Mouse (Mus musculus): ENCODE results near the gene Ddx6. TPM values are rescaled to one million over a fixed set of nuclear protein-coding genes. Genes with fewer than 3 reads are reported as not detected.

The Ddx6 gene
- polyA plus RNA-seq, 1 experiment, result 48.4 TPM

DNA sequence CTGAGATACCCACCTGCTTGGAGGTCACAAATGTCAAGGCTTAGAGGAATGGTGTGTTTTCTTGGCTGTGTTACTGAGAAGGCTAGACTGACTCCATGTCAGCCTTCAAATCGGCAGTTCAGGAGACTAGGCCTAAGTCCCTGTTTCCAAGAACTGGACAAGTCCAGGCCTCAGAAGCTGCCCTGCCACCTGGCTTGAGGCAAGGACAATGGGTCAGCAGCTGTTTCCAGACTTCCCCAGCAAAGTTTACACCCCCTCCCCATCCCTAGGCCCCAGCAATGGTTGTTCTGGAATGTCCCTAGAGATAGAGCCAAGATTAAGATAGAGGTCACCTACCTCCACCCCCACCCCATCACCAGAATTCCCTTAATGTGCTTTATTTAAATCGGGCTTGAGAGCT, 7.0 kb upstream of the Ddx6 start:
- Histone ChIP-seq H3K27ac (ENCODE audit: control insufficient read depth, insufficient read depth, low read depth, low read length, poor library complexity) (no peak overlapping the region), H3K4me1 (ENCODE audit: control insufficient read depth, insufficient read depth, low read length) (no peaks in the 10 kb centered on the region), H3K4me3 (replicated peaks; ENCODE audit: control insufficient read depth, low read depth, low read length) (no peak overlapping the region)
- no peak for TF ChIP-seq POLR2A (IDR thresholded peaks at IDR 0.05; ENCODE audit: borderline replicate concordance, control insufficient read depth, low read depth, low read length)
- no peak for TF ChIP-seq CTCF (IDR thresholded peaks at IDR 0.05; ENCODE audit: control insufficient read depth, insufficient read depth, low read length)
- 88% methylated on average over 2 of the region's 2 CpGs for WGBS

DNA sequence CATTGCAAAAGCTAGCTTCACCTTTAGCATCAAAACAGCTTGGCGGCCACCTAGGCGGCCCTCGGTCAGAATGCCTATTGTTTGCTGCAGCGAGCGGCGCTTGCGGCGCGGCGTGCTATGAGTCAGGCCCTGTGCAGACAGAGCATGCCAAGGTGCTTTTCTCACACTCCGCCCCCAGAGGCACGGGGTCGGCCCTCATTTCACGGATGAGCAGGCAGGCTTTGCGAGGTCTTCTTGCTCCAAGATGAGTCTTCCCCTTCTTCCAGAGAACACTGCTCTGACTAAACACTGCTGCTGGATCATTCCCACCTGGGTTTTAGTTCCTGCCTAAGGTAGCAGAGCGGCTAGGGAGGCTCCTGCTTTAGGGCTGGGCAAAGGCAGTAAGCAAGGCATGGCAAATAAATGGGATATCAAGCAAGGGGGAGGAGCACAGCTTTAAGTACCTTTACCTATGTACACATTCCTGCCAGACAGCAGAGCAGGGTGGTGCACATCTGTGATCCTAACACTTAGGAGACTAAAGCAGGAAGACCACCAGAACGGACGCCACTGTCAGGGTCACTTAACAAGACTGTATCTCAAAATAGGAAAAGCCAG, 5.7 kb upstream of the Ddx6 start:
- Histone ChIP-seq H3K4me1 (ENCODE audit: control insufficient read depth, insufficient read depth, low read length) (no peaks in the 10 kb centered on the region; the same call in 1 of the 2 replicates), H3K27ac (ENCODE audit: control insufficient read depth, insufficient read depth, low read depth, low read length, poor library complexity) (0 out of 2 replicates have a peak overlapping the region, but pooled peaks have one; percentile 12), H3K4me3 (replicated peaks; ENCODE audit: control insufficient read depth, low read depth, low read length) (no peak overlapping the region)
- WGBS, result 67% methylated on average over 18 of the region's 18 CpGs
- TF ChIP-seq POLR2A (IDR thresholded peaks at IDR 0.05; ENCODE audit: borderline replicate concordance, control insufficient read depth, low read depth, low read length) (no peak), CTCF (IDR thresholded peaks at IDR 0.05; ENCODE audit: control insufficient read depth, insufficient read depth, low read length) (no peak)

DNA sequence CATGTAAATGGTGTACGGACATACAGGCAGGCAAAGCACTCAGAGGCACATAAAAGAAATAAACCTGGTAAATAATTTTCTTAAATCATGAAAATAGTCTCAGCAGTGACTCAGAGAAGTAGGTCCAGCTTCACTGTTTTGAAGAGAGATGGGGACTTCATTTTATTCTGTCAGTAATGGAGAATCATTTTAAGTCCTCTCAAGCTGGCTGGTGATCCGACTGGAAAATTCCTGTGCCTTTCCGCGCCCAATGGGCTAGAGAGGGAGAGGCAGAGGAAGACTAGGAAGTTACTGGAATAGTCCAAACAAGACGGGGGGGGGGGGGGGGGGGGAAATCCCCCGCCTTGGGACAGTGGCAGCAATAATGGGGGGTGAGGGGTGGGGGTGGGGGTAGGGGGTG, 5.1 kb upstream of the Ddx6 start:
- Histone ChIP-seq H3K4me1 (ENCODE audit: control insufficient read depth, insufficient read depth, low read length) (no peaks in the 10 kb centered on the region; the same call in 1 of the 2 replicates), H3K27ac (ENCODE audit: control insufficient read depth, insufficient read depth, low read depth, low read length, poor library complexity) (no peak overlapping the region), H3K4me3 (replicated peaks; ENCODE audit: control insufficient read depth, low read depth, low read length) (no peak overlapping the region)
- TF ChIP-seq CTCF (IDR thresholded peaks at IDR 0.05; ENCODE audit: control insufficient read depth, insufficient read depth, low read length) (no peak), POLR2A (IDR thresholded peaks at IDR 0.05; ENCODE audit: borderline replicate concordance, control insufficient read depth, low read depth, low read length) (no peak)
- WGBS, result 82% methylated on average over 5 of the region's 6 CpGs

DNA sequence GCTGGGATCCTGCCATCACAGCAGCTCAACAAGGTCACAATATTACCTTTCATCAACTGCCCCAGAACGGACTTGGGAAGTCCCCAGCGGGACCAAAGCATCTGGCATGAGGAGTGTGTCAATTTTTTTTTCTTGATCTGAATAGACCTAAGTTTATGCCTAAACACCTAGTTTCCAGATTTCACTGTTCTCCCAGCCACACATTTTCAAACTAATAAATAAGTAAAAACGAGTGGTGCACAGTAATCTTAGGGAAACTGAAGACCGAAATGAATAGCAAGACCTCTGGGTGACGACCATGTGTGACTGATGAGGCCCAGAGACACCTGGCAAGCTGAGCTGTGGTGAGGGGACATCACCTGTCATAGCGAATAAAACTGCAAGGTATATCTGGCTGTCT, 3.9 kb upstream of the Ddx6 start:
- Histone ChIP-seq H3K4me3 (replicated peaks; ENCODE audit: control insufficient read depth, low read depth, low read length) (no peak overlapping the region), H3K27ac (ENCODE audit: control insufficient read depth, insufficient read depth, low read depth, low read length, poor library complexity) (no peak overlapping the region), H3K4me1 (ENCODE audit: control insufficient read depth, insufficient read depth, low read length) (no peaks in the 10 kb centered on the region; the same call in 1 of the 2 replicates)
- TF ChIP-seq POLR2A (IDR thresholded peaks at IDR 0.05; ENCODE audit: borderline replicate concordance, control insufficient read depth, low read depth, low read length) (no peak), CTCF (IDR thresholded peaks at IDR 0.05; ENCODE audit: control insufficient read depth, insufficient read depth, low read length) (no peak)
- WGBS, result 84% methylated on average over 6 of the region's 6 CpGs

DNA sequence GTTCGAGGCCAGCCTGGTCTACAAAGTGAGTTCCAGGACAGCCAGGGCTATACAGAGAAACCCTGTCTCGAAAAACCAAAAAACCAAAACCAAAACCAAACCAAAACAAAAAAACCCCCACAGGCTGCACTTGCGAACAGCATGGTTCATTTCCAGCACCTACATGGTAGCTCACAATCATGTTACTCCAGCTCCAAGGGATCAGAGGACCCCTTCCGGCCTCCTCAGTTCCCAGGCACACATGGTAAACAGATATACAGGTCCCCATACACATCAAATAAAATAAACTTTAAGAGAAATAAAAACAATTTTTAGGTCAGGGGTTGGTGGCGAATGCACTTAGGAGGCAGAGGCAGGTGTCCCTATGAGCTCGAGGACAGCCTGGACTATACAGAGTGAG, 1.9 kb upstream of the Ddx6 start:
- Histone ChIP-seq H3K4me1 (ENCODE audit: control insufficient read depth, insufficient read depth, low read length) (no peaks in the 10 kb centered on the region; the same call in 1 of the 2 replicates), H3K4me3 (replicated peaks; ENCODE audit: control insufficient read depth, low read depth, low read length) (peak overlapping the region; percentile 34), H3K27ac (ENCODE audit: control insufficient read depth, insufficient read depth, low read depth, low read length, poor library complexity) (peak overlapping the region; percentile 30; the same call in 1 of the 2 replicates)
- 46% methylated on average over 6 of the region's 6 CpGs for WGBS
- TF ChIP-seq CTCF (IDR thresholded peaks at IDR 0.05; ENCODE audit: control insufficient read depth, insufficient read depth, low read length) (no peak), POLR2A (IDR thresholded peaks at IDR 0.05; ENCODE audit: borderline replicate concordance, control insufficient read depth, low read depth, low read length) (no peak)

DNA sequence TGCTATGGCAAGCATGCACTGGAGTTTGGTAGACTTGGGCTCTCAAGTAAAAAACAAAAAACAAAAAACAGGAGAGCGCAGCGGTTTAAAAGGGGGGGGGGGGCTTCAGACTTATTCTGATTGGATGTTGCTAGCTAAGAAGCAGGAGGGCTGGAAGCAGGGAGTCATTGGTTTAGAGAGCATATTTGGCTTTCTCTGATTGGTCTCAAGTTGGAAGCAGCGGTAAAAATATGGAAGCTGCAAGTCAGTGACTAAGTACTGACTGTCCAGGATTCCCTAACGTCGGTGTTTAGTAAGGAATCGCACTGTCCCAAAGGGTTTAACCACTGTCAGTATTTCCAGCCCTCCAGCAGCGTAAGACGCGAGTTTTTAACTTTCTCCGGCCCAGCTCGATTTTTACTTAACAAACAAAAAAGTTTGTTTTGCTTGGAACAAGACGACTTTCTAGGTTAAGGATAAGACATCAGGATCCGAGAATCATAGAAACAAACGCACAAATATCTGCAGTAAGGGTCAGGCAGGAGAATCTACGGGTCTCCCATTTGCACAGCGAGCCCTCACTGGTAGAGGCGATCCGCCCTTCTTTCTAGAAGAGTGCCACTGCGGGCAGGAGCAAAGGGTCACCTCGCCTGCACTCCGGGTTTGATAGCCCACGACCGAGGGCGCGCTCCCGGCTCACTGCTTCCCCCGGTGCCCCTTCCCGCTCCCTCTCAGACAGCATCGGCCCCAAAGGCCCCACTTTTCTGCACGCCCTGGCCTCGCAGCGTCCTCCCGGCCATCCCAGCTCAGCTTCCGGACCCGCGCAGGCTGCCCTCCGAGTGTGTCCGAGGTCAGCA, 1.0 kb upstream of the Ddx6 start:
- WGBS, result under 1% methylated on average over 38 of the region's 38 CpGs
- peaks cover 1% of the 10 kb centered on the region; the same call in 1 of the 2 replicates for H3K4me1 ChIP-seq (ENCODE audit: control insufficient read depth, insufficient read depth, low read length)
- peak overlapping the region; percentile 93 for H3K27ac ChIP-seq (ENCODE audit: control insufficient read depth, insufficient read depth, low read depth, low read length, poor library complexity)
- peak overlapping the region; percentile 90 for H3K4me3 ChIP-seq (replicated peaks; ENCODE audit: control insufficient read depth, low read depth, low read length)
- no peak for TF ChIP-seq CTCF (IDR thresholded peaks at IDR 0.05; ENCODE audit: control insufficient read depth, insufficient read depth, low read length)
- no peak for TF ChIP-seq POLR2A (IDR thresholded peaks at IDR 0.05; ENCODE audit: borderline replicate concordance, control insufficient read depth, low read depth, low read length)

DNA sequence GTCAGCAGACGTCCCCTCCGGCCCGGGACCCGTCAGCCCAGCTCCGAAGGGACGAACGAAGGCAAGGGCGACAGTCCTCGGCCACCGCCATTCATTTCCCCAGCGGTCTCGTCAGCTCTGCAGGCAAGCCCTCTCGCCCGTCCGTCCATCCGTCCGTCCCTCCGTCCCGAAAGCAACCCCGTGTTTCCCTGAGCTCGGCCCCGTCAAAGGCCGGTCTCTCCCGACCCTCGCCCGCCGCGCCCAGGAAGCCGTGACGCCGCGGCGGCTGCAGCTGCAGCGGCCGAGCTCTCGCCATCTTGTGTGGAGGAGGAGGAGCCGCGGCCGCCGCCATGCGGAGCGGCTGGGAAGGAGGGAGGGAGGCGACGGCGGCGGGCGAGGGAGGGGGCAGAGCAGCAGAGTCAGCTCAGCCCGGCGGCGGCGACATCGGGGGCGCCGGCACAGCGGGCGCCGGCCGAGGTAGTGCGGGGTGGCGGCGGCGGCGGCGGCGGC, 358 bp upstream of the Ddx6 start:
- under 1% methylated on average over 61 of the region's 65 CpGs for WGBS
- peak overlapping the region; percentile 90 for H3K4me3 ChIP-seq (replicated peaks; ENCODE audit: control insufficient read depth, low read depth, low read length)
- H3K4me1 ChIP-seq (ENCODE audit: control insufficient read depth, insufficient read depth, low read length), result peaks cover 1% of the 10 kb centered on the region; the same call in 1 of the 2 replicates
- TF ChIP-seq CTCF (IDR thresholded peaks at IDR 0.05; ENCODE audit: control insufficient read depth, insufficient read depth, low read length), result no peak
- peak; percentile 90; the same call in 1 of the 2 replicates for TF ChIP-seq POLR2A (IDR thresholded peaks at IDR 0.05; ENCODE audit: borderline replicate concordance, control insufficient read depth, low read depth, low read length)
- H3K27ac ChIP-seq (ENCODE audit: control insufficient read depth, insufficient read depth, low read depth, low read length, poor library complexity), result peak overlapping the region; percentile 93

DNA sequence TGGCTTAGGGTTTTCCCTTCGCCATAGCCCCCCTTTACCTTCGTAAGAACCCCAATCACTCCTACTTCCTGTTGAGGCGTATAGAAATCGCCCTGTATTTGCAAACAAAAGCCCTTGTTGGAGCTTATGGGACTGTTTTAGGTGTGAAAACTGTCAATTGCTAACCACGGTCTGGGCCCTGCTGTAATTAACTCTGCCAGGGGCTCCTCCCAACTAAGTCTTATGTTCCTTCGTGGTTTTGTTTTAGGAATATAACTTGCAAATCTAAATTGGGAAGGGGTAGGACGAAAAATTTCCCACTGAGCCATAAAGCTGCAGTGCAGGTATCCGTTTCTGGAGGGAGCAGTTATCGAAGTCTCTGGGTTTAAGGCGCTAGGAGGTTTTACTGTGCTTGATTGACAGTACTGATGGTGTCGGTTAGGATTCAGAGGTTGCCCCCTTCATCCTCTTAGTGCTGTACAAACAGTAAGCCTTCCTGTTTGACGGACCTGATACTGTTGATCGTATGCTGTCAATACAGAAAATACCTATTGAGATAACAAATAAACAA, 999 bp downstream of the Ddx6 start:
- H3K4me3 ChIP-seq (replicated peaks; ENCODE audit: control insufficient read depth, low read depth, low read length), result peak overlapping the region; percentile 94
- under 1% methylated on average over 13 of the region's 13 CpGs for WGBS

More for the DNA sequence above, 999 bp downstream of the Ddx6 start:
- H3K4me1 ChIP-seq (ENCODE audit: control insufficient read depth, insufficient read depth, low read length), result peaks cover 1% of the 10 kb centered on the region; the same call in 1 of the 2 replicates
- peak overlapping the region; percentile 100 for H3K27ac ChIP-seq (ENCODE audit: control insufficient read depth, insufficient read depth, low read depth, low read length, poor library complexity)
- TF ChIP-seq POLR2A (IDR thresholded peaks at IDR 0.05; ENCODE audit: borderline replicate concordance, control insufficient read depth, low read depth, low read length), result no peak
- no peak for TF ChIP-seq CTCF (IDR thresholded peaks at IDR 0.05; ENCODE audit: control insufficient read depth, insufficient read depth, low read length)
